Mouse (Mus musculus) heart, adult 2 months (tissue): ENCODE data around the gene Elmo1.

Experiments used
- CTCF ChIP-seq: fragments of 200-600 bp; IDR thresholded peaks from 2 replicates; pipeline ENCODE4 v1.8.1; 2022; ENCODE audit warnings: antibody characterized with exemption, mild to moderate bottlenecking, moderate library complexity
- EP300 ChIP-seq: fragments of 200-500 bp; IDR thresholded peaks from 2 replicates; pipeline ENCODE4 v1.6.1; 2011; ENCODE audit warnings: low read depth, low read length, control low read depth; ENCODE audit not compliant: insufficient read depth

DNA sequence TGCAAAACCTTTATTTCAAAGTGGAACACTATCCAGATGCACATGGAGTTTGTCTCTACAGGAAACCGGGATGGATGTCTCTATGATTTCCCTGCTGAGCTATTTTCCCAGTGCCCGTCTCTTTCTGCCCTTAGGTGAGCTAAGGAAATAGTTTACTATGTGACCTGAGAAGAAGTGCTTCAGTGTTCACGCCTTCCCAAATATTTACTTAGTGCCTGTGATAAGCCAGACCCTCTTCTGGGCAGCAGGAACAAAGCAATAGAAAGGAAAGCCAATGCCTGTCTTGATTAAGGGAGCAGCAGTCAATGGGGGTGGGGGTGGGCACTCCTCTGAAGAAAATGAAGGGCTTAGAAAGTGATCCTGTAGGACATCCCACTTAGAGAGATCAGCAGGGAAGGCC, 401.3 kb downstream of the Elmo1 start:
- TF ChIP-seq CTCF: no peak
- no peak for TF ChIP-seq EP300
